Mouse (Mus musculus) heart, postnatal 0 days (tissue): ENCODE measurements around the gene Mrvi1.

Experiments used
- CTCF ChIP-seq: IDR thresholded peaks from 2 replicates; pipeline ENCODE4 v1.5.1; 2016; ENCODE audit warnings: antibody characterized with exemption, control low read depth, low read depth
- EP300 ChIP-seq: IDR thresholded peaks from 2 replicates; pipeline ENCODE4 v1.6.1; 2016; ENCODE audit warnings: antibody characterized with exemption, low read depth

- TF ChIP-seq CTCF (no peak), EP300 (no peak)
Observed at GRCm38 (mm10) chr7:111016921-111017320, 34.7 kb upstream of the Mrvi1 start.
